Mouse (Mus musculus) neutrophil, adult 83 days (primary cell): ENCODE data around the gene Nono. TPM values are rescaled to one million over a fixed set of nuclear protein-coding genes. Genes with fewer than 3 reads are reported as not detected.

Experiments used
- total RNA-seq, 2 experiments: library from RNA; stranded (reverse); gene quantifications; one replicate each; pipeline ENCODE4 v1.2.4; 2023

The Nono gene
- 100 to 1,000 TPM; 126 to 152 TPM for total RNA-seq

DNA sequence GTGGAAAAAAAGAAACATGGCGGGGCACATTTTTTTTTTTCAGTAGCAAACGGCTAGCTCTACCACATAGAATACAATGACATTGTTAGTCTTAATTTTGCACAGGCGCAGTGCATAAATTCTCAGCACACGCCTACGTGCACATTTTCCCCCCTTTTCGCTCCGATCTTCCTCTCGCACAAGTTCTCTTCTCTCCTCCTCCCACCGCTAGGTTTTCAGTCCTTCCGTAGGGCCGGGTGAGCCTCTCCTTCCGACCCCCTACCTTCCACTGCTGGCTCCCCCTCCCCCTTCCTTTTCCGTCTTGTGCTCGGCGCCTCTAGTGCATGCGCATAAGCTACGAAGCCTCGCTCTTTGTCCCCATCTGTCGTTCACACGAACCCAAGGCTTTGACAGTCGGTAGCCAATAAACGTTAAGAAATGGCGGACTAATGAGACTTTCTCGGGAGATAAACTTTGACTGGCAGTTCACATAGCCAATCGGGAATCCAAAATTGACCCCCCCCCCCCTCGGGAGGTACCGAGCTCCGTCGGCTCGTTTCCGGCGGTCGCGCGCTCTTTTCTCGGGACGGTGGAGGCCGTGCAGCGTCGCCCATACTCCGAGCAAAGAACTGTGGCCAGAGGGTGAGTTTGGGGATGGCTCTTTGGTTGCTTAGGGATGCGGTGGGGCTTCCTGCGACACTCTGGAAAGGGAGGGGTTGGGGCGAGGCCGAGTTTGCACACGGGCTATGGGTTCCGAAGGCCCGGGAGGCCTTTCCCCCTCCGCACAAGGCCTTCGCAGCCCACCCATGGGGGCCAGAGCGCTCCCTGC, at the start of gene Nono:
TSS of gene Nono (plus strand) at position 177 of the 808 bp plus-strand sequence.

DNA sequence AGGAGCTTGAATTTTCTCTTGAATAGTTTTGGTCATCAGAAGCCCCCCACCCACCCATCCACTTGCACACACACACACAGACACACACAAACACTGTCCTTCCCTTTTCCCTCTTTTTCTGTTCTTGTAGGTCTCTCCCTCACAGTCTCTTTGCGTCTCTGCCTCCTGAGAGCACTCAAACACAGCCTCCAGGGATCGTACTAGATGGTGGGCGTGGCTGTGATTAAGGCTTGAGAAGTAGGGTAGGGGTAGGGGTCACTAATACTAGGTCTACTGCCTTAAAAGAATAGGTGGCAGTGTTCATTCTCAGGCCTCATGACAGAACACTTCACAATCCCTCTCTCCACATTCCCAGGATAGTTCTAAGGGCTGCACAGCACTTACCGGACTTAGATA, 8.4 kb upstream of the Nono start, which contains the start of gene Zmym3:
TSS of gene Zmym3 (minus strand) at position 150 of the 396 bp plus-strand sequence.

DNA sequence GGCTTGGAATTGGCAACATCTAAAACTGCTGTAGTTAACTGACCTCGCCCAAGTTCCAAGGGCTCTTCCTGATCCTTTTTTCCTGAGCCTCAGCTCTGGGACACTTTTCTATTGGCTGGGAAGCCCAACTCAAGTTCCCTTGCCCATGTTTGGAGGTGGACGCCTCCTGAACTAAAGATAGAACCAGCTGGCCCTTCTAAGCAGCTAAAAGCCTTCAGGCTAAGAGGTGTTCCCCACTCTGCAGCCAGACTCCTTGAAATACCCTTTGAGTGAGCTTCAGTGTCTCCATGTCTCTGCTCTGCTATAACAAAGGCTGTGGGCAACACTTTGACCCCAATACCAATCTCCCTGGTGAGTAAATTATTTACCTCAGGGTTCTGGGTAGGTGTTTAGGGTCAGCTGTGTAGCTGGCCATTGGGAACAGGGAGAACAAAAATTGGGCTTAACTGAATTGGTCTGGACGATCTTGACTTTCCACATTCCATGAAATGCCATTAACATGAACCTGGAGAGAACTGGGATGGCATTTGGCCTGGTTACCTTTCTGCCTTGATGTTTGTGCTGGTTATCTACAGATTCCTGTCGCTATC, 19.9 kb downstream of the Nono start, which contains the start of gene Itgb1bp2:
TSS of gene Itgb1bp2 (plus strand) at position 203 of the 590 bp plus-strand sequence.

Other genes with a start within 250 kb of the Nono start
- 10 to 100 TPM; 32.6 to 49.2 TPM for gene Snx12, start 206.8 kb upstream of the Nono start, total RNA-seq
- gene Foxo4, start 174.8 kb upstream of the Nono start, total RNA-seq = 10 to 100 TPM; 23.1 to 25.6 TPM
- gene Gm614, start 165.3 kb upstream of the Nono start, total RNA-seq = 1 to 10 TPM; 1.3 to 3.4 TPM
- 10 to 100 TPM; 31.6 to 32.8 TPM for gene Il2rg, start 161.1 kb upstream of the Nono start, total RNA-seq
- gene Gm20489, start 160.3 kb upstream of the Nono start, total RNA-seq = not detected
- gene Med12, start 155.3 kb upstream of the Nono start, total RNA-seq = 10 to 100 TPM; 55.6 to 59.1 TPM
- gene Nlgn3, start 130.2 kb upstream of the Nono start, total RNA-seq = under 1 TPM in 1 of 2 experiments, not detected in 1; 0.46 TPM
- not detected for gene Gjb1, start 52.9 kb upstream of the Nono start, total RNA-seq
- gene Zmym3, start 8.5 kb upstream of the Nono start, total RNA-seq = 10 to 100 TPM; 17.6 to 20.4 TPM
- 1 to 10 TPM in 1 of 2 experiments, under 1 TPM in 1; 0.79 to 1.1 TPM for gene Itgb1bp2, start 19.8 kb downstream of the Nono start, total RNA-seq
- 10 to 100 TPM; 24.2 to 29.4 TPM for gene Taf1, start 103.4 kb downstream of the Nono start, total RNA-seq
- gene Ogt, start 210.7 kb downstream of the Nono start, total RNA-seq = 100 to 1,000 TPM; 211 to 233 TPM